Mouse (Mus musculus): ENCODE results near the gene Itm2c. TPM values are rescaled to one million over a fixed set of nuclear protein-coding genes. Genes with fewer than 3 reads are reported as not detected.

The Itm2c gene
- 100 to 1,000 TPM; 714 to 742 TPM for total RNA-seq (2021)
- long read RNA-seq, experiment 1, transcript Itm2c-201 (6 exons, 2,230 nt), result major isoform, 904 of 993 reads
- long read RNA-seq, experiment 1, transcript Itm2c-202 (3 exons, 768 nt), result minor isoform, 6 of 993 reads
- long read RNA-seq, experiment 1, partial matches to known transcripts, result 64 of 993 reads
- long read RNA-seq, experiment 1, other reads (novel, unspliced or antisense), result 19 of 993 reads
- long read RNA-seq, experiment 2, transcript Itm2c-201 (6 exons, 2,230 nt), result major isoform, 606 of 679 reads
- long read RNA-seq, experiment 2, partial matches to known transcripts, result 53 of 679 reads
- long read RNA-seq, experiment 2, other reads (novel, unspliced or antisense), result 17 of 679 reads

DNA sequence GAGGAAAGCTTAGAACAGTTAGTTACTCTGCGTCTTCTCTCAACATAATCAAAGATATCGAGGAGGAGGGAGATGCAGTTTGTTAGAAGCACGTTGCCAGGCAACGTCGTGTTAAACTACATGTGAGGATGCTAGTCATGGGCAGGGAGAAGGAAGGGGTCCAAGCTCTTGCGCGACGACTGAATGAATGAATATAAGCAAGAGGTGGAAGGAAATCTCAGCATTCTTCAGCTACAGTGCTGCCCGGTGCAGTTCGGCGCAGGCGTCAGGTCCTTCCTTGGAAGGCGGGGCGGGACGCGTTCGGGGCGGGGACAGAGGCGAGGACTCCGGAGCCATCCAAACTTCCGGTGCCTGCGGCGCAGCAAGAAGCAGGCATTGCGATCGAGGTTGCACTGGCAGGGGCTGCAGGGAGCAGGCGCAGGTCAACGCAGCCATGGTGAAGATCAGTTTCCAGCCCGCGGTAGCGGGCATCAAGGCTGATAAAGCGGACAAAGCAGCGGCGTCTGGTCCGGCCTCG lies at the start of gene Itm2c:
TSS of gene Itm2c (plus strand) at position 51 of the 517 bp plus-strand sequence.
- no peak for TF ChIP-seq CTCF (IDR thresholded peaks at IDR 0.05)
- peak within 1 kb of the TSS; percentile 94 for H3K27ac ChIP-seq
- H3K4me3 ChIP-seq, result peak within 1 kb of the TSS; percentile 89
- intact Hi-C loops (cut with DNase I), result loop anchor here (1.0 to 2.0 kb wide), 3 partner anchors 24 to 41 kb away; partner anchors contain the start of gene 4933407L21Rik
- DNase-seq (ENCODE audit: extremely low spot score in 1 of 2, low spot score in 2 of 2), result peak; percentile 90 to 92

- H3K4me3 ChIP-seq, result no peak overlapping the region
- intact Hi-C loops (cut with DNase I), result loop anchor here (10.0 kb wide), 1 partner anchor 260 kb away; no protein-coding TSS in a partner anchor
- H3K27ac ChIP-seq, result no peak overlapping the region
- no peak for DNase-seq (ENCODE audit: extremely low spot score in 1 of 2, low spot score in 2 of 2)
- no peak for TF ChIP-seq CTCF (IDR thresholded peaks at IDR 0.05)
These were observed 49.1 kb upstream of the Itm2c start for GRCm38 (mm10) chr1:85844981-85845380.

DNA sequence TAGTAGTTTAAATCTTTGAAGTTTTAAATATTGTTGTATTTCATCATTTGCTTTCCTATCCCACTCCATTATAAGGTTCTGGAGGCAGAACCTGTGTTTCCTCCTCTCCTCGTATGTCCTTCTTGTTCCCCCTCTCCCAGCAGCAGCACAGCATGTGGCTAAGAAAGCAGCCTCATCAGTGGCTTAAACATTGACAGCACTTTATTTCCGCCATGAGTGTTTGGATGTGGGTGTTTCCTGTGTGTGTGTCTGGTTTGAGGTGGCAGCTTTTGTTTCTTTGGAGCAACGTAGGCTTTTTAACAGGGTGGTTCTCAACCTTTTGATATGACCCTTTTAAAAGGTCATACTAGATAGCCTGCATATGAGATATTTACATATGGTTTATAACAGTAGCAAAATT lies 48.6 kb upstream of the Itm2c start:
- no peak overlapping the region for H3K4me3 ChIP-seq
- DNase-seq (ENCODE audit: extremely low spot score in 1 of 2, low spot score in 2 of 2), result no peak
- no peak overlapping the region for H3K27ac ChIP-seq
- intact Hi-C loops (cut with DNase I), result loop anchor here (10.0 kb wide), 1 partner anchor 261 kb away; no protein-coding TSS in a partner anchor
- no peak for TF ChIP-seq CTCF (IDR thresholded peaks at IDR 0.05)

DNA sequence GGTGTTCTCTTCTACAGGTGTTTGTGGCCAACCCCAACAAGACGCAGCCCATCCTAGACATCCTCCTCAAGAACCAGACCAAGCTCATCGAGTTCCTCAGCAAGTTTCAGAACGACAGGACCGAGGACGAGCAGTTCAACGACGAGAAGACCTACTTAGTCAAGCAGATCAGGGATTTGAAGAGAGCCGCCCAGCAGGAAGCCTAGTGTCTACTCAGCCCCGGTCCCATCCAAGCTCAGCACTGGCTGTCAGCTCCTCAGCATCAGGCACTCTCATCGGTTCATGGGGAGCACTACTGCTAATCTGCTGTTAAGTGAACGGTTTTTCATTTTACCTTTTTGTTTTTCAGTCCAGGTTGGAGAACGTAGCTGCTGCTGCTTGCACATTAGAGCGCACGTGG lies 45.1 kb upstream of the Itm2c start:
- Histone ChIP-seq H3K4me3 (no peak overlapping the region), H3K27ac (no peak overlapping the region)
- no peak for TF ChIP-seq CTCF (IDR thresholded peaks at IDR 0.05)
- intact Hi-C loops (cut with DNase I), result loop anchor here (10.0 kb wide), 1 partner anchor 264 kb away; no protein-coding TSS in a partner anchor
- no peak for DNase-seq (ENCODE audit: extremely low spot score in 1 of 2, low spot score in 2 of 2)

GRCm38 (mm10) chr1:85850851-85851250 lies 43.2 kb upstream of the Itm2c start:
- H3K27ac ChIP-seq, result no peak overlapping the region
- TF ChIP-seq CTCF (IDR thresholded peaks at IDR 0.05), result no peak
- intact Hi-C loops (cut with DNase I), result loop anchor here (5.0 to 10.0 kb wide), 3 partner anchors 81 to 1874 kb away; no protein-coding TSS in a partner anchor
- H3K4me3 ChIP-seq, result no peak overlapping the region
- no peak for DNase-seq (ENCODE audit: extremely low spot score in 1 of 2, low spot score in 2 of 2)

- DNase-seq (ENCODE audit: extremely low spot score in 1 of 2, low spot score in 2 of 2), result peak; percentile 72 to 77
- intact Hi-C loops (cut with DNase I), result loop anchor here (2.0 to 10.0 kb wide), 4 partner anchors 42 to 1872 kb away; partner anchors contain the start of gene Itm2c
- H3K4me3 ChIP-seq, result no peak overlapping the region
- H3K27ac ChIP-seq, result no peak overlapping the region
- TF ChIP-seq CTCF (IDR thresholded peaks at IDR 0.05), result peak; percentile 99
These were observed 40.9 kb upstream of the Itm2c start for GRCm38 (mm10) chr1:85852996-85853689.

DNA sequence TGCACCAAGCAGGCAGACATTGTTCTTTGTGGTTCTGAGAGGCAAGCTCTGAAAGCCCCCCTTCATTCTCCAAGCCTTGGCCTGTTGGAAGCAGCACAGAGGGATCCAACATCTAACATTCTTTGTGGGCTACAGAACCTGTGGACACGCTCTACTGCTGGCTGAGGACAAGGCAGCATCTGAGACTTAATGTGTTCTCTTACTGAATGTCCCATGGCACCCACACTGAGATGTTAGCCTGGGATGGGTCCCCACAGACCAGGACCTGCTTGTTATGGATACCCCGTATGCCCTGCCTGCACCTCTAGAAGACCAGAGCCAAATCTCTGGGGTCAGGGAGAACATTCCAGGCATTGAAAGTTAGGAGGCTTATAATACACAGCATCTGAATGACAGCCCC lies 40.2 kb upstream of the Itm2c start:
- no peak overlapping the region for H3K27ac ChIP-seq
- no peak for DNase-seq (ENCODE audit: extremely low spot score in 1 of 2, low spot score in 2 of 2)

DNA sequence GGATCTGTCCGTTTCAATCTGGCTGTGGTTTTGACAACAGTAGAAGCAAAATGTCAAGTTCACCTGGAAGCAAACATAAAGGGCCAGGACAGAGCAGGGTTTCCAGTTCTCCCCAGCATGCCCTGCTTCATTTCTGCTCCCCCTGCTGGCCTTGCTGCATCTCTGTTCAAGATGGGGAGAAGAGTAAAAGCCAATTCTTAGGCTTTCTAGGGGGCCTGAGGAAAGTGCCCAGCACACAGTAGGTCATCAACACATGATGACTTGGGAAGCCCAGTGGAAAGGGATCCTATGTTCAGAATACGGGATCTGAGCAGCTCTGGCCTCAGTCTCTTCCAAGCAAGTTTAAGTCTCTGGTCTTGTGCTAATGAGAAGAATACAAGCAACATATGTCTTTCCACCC lies 39.6 kb upstream of the Itm2c start:
- Histone ChIP-seq H3K4me3 (no peak overlapping the region), H3K27ac (no peak overlapping the region)
- TF ChIP-seq CTCF (IDR thresholded peaks at IDR 0.05), result peak; percentile 45
- intact Hi-C loops (cut with DNase I), result loop anchor here (1.0 to 10.0 kb wide), 4 partner anchors 78 to 1870 kb away; no protein-coding TSS in a partner anchor
- no peak for DNase-seq (ENCODE audit: extremely low spot score in 1 of 2, low spot score in 2 of 2)

More for the DNA sequence above, 40.2 kb upstream of the Itm2c start:
- H3K4me3 ChIP-seq, result no peak overlapping the region
- TF ChIP-seq CTCF (IDR thresholded peaks at IDR 0.05), result no peak
- intact Hi-C loops (cut with DNase I), result loop anchor here (1.0 to 10.0 kb wide), 5 partner anchors 41 to 1871 kb away; partner anchors contain the start of gene Itm2c

DNA sequence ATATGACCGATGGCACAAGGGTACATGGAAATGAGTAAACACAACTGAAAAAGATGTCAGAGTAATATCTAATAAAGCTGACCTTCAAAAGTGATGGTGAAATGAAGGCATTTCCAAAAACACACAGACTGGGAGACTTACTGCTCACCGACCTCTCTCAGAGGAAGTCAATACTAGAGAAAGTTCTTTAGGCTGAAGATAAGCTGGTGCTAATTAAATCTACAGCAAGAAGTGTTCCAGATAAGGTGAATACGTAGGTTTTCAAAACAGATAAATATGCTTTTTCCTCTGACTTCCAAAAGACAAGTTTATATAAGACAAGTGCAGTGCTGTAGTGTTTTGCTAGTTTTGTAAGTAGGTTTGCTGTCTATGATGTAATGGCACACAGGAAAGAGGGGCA lies 37.8 kb upstream of the Itm2c start:
- no peak for TF ChIP-seq CTCF (IDR thresholded peaks at IDR 0.05)
- intact Hi-C loops (cut with DNase I), result loop anchor here (10.0 kb wide), 1 partner anchor 1869 kb away; no protein-coding TSS in a partner anchor
- H3K27ac ChIP-seq, result no peak overlapping the region
- H3K4me3 ChIP-seq, result no peak overlapping the region
- no peak for DNase-seq (ENCODE audit: extremely low spot score in 1 of 2, low spot score in 2 of 2)

DNA sequence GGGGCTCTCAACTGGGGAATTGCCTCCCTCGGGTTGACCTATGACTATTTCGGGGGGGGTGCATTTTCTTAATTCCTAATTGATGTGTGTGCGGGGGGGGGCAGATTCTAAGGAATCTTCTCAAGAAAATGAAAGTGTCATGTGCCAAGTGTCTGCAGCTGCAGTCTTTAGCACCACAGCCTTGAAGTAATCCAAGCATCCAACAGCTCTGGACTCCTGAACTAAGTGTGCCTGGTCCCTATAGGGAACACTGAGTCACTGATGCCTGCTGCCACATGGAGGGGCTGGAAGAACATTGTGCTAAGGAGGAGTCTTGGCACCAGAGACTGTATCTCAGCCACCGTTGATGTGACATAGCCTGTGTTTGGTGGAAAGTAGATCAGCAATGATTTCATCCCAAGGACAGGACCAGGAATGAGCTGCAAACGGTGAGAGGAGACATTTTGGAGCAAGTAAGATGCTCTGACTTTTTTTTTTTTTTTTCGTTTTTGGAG lies 36.8 kb upstream of the Itm2c start:
- no peak for DNase-seq (ENCODE audit: extremely low spot score in 1 of 2, low spot score in 2 of 2)
- intact Hi-C loops (cut with DNase I), result loop anchor here (10.0 kb wide), 1 partner anchor 1867 kb away; no protein-coding TSS in a partner anchor
- Histone ChIP-seq H3K4me3 (no peak overlapping the region), H3K27ac (no peak overlapping the region)
- TF ChIP-seq CTCF (IDR thresholded peaks at IDR 0.05), result no peak; the same call in 1 of the 2 replicates

DNA sequence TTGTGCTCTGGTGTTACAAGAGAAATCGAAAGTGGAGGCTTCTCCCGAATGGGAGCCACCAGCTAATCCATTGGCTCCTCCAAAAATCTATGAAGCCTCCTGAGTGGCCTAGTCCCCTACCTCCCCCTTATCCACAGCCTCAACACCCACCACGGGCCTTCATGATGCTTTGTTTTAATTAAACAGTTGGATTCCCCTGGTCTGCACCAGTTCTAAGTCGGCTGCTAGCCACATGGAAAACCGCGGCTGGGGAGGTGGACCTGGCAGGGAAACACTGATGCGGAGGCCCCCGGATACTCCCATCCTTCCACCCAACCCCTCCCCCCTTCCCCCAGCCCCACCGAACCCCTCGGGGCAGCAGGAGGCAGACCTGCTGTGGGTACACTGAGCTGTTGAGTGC lies 29.7 kb upstream of the Itm2c start:
- Histone ChIP-seq H3K27ac (no peak overlapping the region), H3K4me3 (no peak overlapping the region)
- intact Hi-C loops (cut with DNase I), result no loop called here
- DNase-seq (ENCODE audit: extremely low spot score in 1 of 2, low spot score in 2 of 2), result no peak
- TF ChIP-seq CTCF (IDR thresholded peaks at IDR 0.05), result no peak

All from left cerebral cortex, adult 2 months (tissue).